Mouse (Mus musculus): ENCODE results near the gene Tbx10.
"Not testable (repeated sequence)": the region's sequence is repeated elsewhere in the genome, so short reads cannot be mapped to it uniquely, and the experiment has no call there.

Tbx10 gene

GRCm38 (mm10) chr19:4042124-4042523 lies 49.6 kb downstream of the Tbx10 start:
- no peak for DNase-seq (ENCODE audit: inconsistent ontology term)

- not testable (repeated sequence) for DNase-seq (ENCODE audit: inconsistent ontology term)
Observed at GRCm38 (mm10) chr19:4044109-4044508, 51.6 kb downstream of the Tbx10 start.

- DNase-seq (ENCODE audit: inconsistent ontology term): peak; percentile 78
Observed at GRCm38 (mm10) chr19:4045966-4046865, 53.7 kb downstream of the Tbx10 start, which contains the start of gene Gstp2. Gstp2 (minus strand) TSS chr19:4046023.

- no peak for DNase-seq (ENCODE audit: inconsistent ontology term)
Observed at GRCm38 (mm10) chr19:4046866-4047254, 54.3 kb downstream of the Tbx10 start.

GRCm38 (mm10) chr19:4047859-4048258 lies 55.3 kb downstream of the Tbx10 start:
- DNase-seq (ENCODE audit: inconsistent ontology term): peak; percentile 19

- not testable (repeated sequence) for DNase-seq (ENCODE audit: inconsistent ontology term)
Observed at GRCm38 (mm10) chr19:4049069-4049468, 56.5 kb downstream of the Tbx10 start.

Measured in Muller cell, postnatal 12 days (primary cell).